Mouse (Mus musculus) forebrain, postnatal 0 days (tissue): ENCODE measurements around the gene Megf6. TPM values are rescaled to one million over a fixed set of nuclear protein-coding genes. Genes with fewer than 3 reads are reported as not detected.

Source experiments
- ATAC-seq: fragments of 200-750 bp; cut with Nextera tagmentation; 2 replicates; pipeline ENCODE4 v1.8.0; 2017; ENCODE audit warnings: mild to moderate bottlenecking, moderate library complexity
- DNase-seq: peaks from one replicate; pipeline ENCODE4 v3.0.0-alpha.2; 2015
- H3K27ac ChIP-seq: fragments of 300-500 bp; sonication (generic); 2 replicates; pipeline ENCODE4 v1.5.1; 2014; ENCODE audit warnings: low read depth, mild to moderate bottlenecking, antibody characterized with exemption, low read length, moderate library complexity, mixed read lengths
- H3K27me3 ChIP-seq: fragments of 300-500 bp; sonication (generic); 2 replicates; pipeline ENCODE4 v1.6.1; 2014; ENCODE audit warnings: mild to moderate bottlenecking, low read length, mixed read lengths; ENCODE audit not compliant: insufficient read depth
- H3K36me3 ChIP-seq: fragments of 300-500 bp; sonication (generic); 2 replicates; pipeline ENCODE4 v1.6.1; 2014; ENCODE audit warnings: mild to moderate bottlenecking, moderate library complexity; ENCODE audit not compliant: insufficient read depth
- H3K4me1 ChIP-seq: fragments of 300-500 bp; sonication (generic); 2 replicates; pipeline ENCODE4 v1.6.1; 2014; ENCODE audit warnings: antibody characterized with exemption; ENCODE audit not compliant: insufficient read depth
- H3K4me2 ChIP-seq: fragments of 300-500 bp; sonication (generic); 2 replicates; pipeline ENCODE4 v1.6.1; 2014; ENCODE audit warnings: low read depth, mild to moderate bottlenecking, moderate library complexity
- H3K4me3 ChIP-seq: fragments of 300-500 bp; sonication (generic); 2 replicates; pipeline ENCODE4 v1.5.1; 2014; ENCODE audit warnings: low read depth, low read length, mixed read lengths
- H3K9ac ChIP-seq: fragments of 300-500 bp; sonication (generic); 2 replicates; pipeline ENCODE4 v1.6.1; 2014; ENCODE audit warnings: mild to moderate bottlenecking
- H3K9me3 ChIP-seq: fragments of 300-500 bp; sonication (generic); 2 replicates; pipeline ENCODE4 v1.6.1; 2016; ENCODE audit warnings: low read length
- CTCF ChIP-seq: sonication (generic); IDR thresholded peaks from 2 replicates; pipeline ENCODE4 v1.5.1; 2016; ENCODE audit warnings: antibody characterized with exemption, control low read depth, low read depth
- WGBS: fragments of 180-500 bp; shearing (Covaris S2); extraction: QIAGEN DNeasy Blood & Tissue Kit; methylation state at CpG from one replicate; pipeline ENCODE4 v1.1.7; 2014; 5-methylcytosine and 5-hydroxymethylcytosine counted together
- polyA plus RNA-seq: library from polyadenylated mRNA; unstranded; fragments of >200 nt; fragmentation: Nextera tagmentation; extraction: Ambion mirVana; gene quantifications from 2 replicates; pipeline ENCODE4 v1.2.1, GENCODE M21; 2015
- total RNA-seq: library from RNA; depleted of rRNA; stranded (reverse); fragments of >200 nt; gene quantifications from 2 replicates; pipeline ENCODE4 v1.2.3, GENCODE M21; 2014

The Megf6 gene
- total and polyA plus RNA-seq, 2 experiments from 2014 or later: 7.7 to 36.5 TPM

GRCm38 (mm10) chr4:154237306-154237705 is 66.8 kb downstream of the Megf6 start:
- no peak for DNase-seq

GRCm38 (mm10) chr4:154239199-154239598 is 68.7 kb downstream of the Megf6 start:
- H3K27me3 ChIP-seq: no peaks in the 10 kb centered on the region

More at GRCm38 (mm10) chr4:154237306-154237705, 66.8 kb downstream of the Megf6 start:
- H3K27me3 ChIP-seq: no peaks in the 10 kb centered on the region
- H3K9me3 ChIP-seq: no peaks in the 10 kb centered on the region
- H3K9ac ChIP-seq: no peak overlapping the region
- peak; percentile 56; the same call in 1 of the 2 replicates for ATAC-seq
- H3K4me2 ChIP-seq: peak overlapping the region; percentile 42
- no peak overlapping the region for H3K4me3 ChIP-seq
- no peak for TF ChIP-seq CTCF
- no peaks in the 10 kb centered on the region for H3K4me1 ChIP-seq
- H3K36me3 ChIP-seq: no peaks in the 10 kb centered on the region
- H3K27ac ChIP-seq: no peak overlapping the region
- 5% methylated on average over 9 of the region's 9 CpGs for WGBS

GRCm38 (mm10) chr4:154240608-154241007 is 70.1 kb downstream of the Megf6 start:
- Histone ChIP-seq H3K4me2 (no peak overlapping the region), H3K27me3 (no peaks in the 10 kb centered on the region), H3K27ac (no peak overlapping the region), H3K4me1 (no peaks in the 10 kb centered on the region), H3K4me3 (no peak overlapping the region), H3K9me3 (no peaks in the 10 kb centered on the region), H3K36me3 (no peaks in the 10 kb centered on the region), H3K9ac (no peak overlapping the region)
- no peak for ATAC-seq
- DNase-seq: no peak
- WGBS: 65% methylated on average over 11 of the region's 11 CpGs
- no peak for TF ChIP-seq CTCF

More at GRCm38 (mm10) chr4:154239199-154239598, 68.7 kb downstream of the Megf6 start:
- ATAC-seq: no peak
- no peak overlapping the region for H3K4me2 ChIP-seq
- H3K27ac ChIP-seq: no peak overlapping the region
- H3K9ac ChIP-seq: no peak overlapping the region
- 82% methylated on average over 8 of the region's 8 CpGs for WGBS
- no peak overlapping the region for H3K4me3 ChIP-seq
- TF ChIP-seq CTCF: no peak
- H3K4me1 ChIP-seq: no peaks in the 10 kb centered on the region
- no peaks in the 10 kb centered on the region for H3K9me3 ChIP-seq
- H3K36me3 ChIP-seq: no peaks in the 10 kb centered on the region
- DNase-seq: no peak

- no peak overlapping the region for H3K4me3 ChIP-seq
- TF ChIP-seq CTCF: no peak
- no peaks in the 10 kb centered on the region for H3K9me3 ChIP-seq
- ATAC-seq (no peak), DNase-seq (no peak)
- no peak overlapping the region for H3K4me2 ChIP-seq
- H3K4me1 ChIP-seq: no peaks in the 10 kb centered on the region
- no peaks in the 10 kb centered on the region for H3K27me3 ChIP-seq
- 55% methylated on average over 7 of the region's 7 CpGs for WGBS
- no peak overlapping the region for H3K9ac ChIP-seq
- H3K27ac ChIP-seq: no peak overlapping the region
- no peaks in the 10 kb centered on the region for H3K36me3 ChIP-seq
These were observed 74.8 kb downstream of the Megf6 start for GRCm38 (mm10) chr4:154245342-154245741.

GRCm38 (mm10) chr4:154246115-154247040 is 75.8 kb downstream of the Megf6 start:
- no peak overlapping the region for H3K27ac ChIP-seq
- no peak overlapping the region for H3K9ac ChIP-seq
- no peaks in the 10 kb centered on the region for H3K36me3 ChIP-seq
- H3K4me3 ChIP-seq: no peak overlapping the region
- WGBS: 14% methylated on average over 15 of the region's 19 CpGs
- no peaks in the 10 kb centered on the region for H3K4me1 ChIP-seq
- H3K9me3 ChIP-seq: no peaks in the 10 kb centered on the region
- no peak overlapping the region for H3K4me2 ChIP-seq
- H3K27me3 ChIP-seq: no peaks in the 10 kb centered on the region
- DNase-seq (peak; percentile 60), ATAC-seq (peak; percentile 38; the same call in 1 of the 2 replicates)
- peak; percentile 87 for TF ChIP-seq CTCF

GRCm38 (mm10) chr4:154247207-154248091 is 76.9 kb downstream of the Megf6 start:
- 54% methylated on average over 22 of the region's 22 CpGs for WGBS
- DNase-seq (no peak), ATAC-seq (no peak)
- H3K4me1 ChIP-seq: no peaks in the 10 kb centered on the region
- no peak overlapping the region for H3K4me2 ChIP-seq
- H3K36me3 ChIP-seq: no peaks in the 10 kb centered on the region
- no peak overlapping the region for H3K4me3 ChIP-seq
- no peak overlapping the region for H3K9ac ChIP-seq
- H3K27me3 ChIP-seq: no peaks in the 10 kb centered on the region
- no peak for TF ChIP-seq CTCF
- no peaks in the 10 kb centered on the region for H3K9me3 ChIP-seq
- no peak overlapping the region for H3K27ac ChIP-seq
